Mouse (Mus musculus): ENCODE results near the gene Shld2. TPM values are rescaled to one million over a fixed set of nuclear protein-coding genes. Genes with fewer than 3 reads are reported as not detected.
"Not testable (repeated sequence)": the region's sequence is repeated elsewhere in the genome, so short reads cannot be mapped to it uniquely, and the experiment has no call there.

Shld2 gene
- polyA plus RNA-seq, 1 experiment from 2014 or later: 8.2 TPM

- Histone ChIP-seq H3K4me1 (replicated peaks; ENCODE audit: control insufficient read depth, insufficient read depth, low read length) (no peaks in the 10 kb centered on the region), H3K4me2 (replicated peaks) (no peak overlapping the region), H3K27me3 (ENCODE audit: control insufficient read depth, insufficient read depth, low read length) (no peaks in the 10 kb centered on the region), H3K36me3 (replicated peaks; ENCODE audit: control insufficient read depth, insufficient read depth) (no peaks in the 10 kb centered on the region), H3K4me3 (replicated peaks; ENCODE audit: low read length) (no peak overlapping the region), H3K9ac (no peak overlapping the region), H3K27ac (no peak overlapping the region), H3K9me3 (ENCODE audit: control insufficient read depth, low read length) (no peaks in the 10 kb centered on the region)
- ATAC-seq (ENCODE audit: low FRiP score) (no peak), DNase-seq (ENCODE audit: low spot score) (no peak)
- 94% methylated on average over 3 of the region's 3 CpGs for WGBS
Measured at GRCm38 (mm10) chr14:34274141-34274540, 36.2 kb downstream of the Shld2 start.

- Histone ChIP-seq H3K4me1 (replicated peaks; ENCODE audit: control insufficient read depth, insufficient read depth, low read length) (no peaks in the 10 kb centered on the region), H3K9me3 (ENCODE audit: control insufficient read depth, low read length) (no peaks in the 10 kb centered on the region), H3K36me3 (replicated peaks; ENCODE audit: control insufficient read depth, insufficient read depth) (no peaks in the 10 kb centered on the region), H3K27me3 (ENCODE audit: control insufficient read depth, insufficient read depth, low read length) (no peaks in the 10 kb centered on the region), H3K9ac (no peak overlapping the region), H3K4me2 (replicated peaks) (no peak overlapping the region), H3K4me3 (replicated peaks; ENCODE audit: low read length) (no peak overlapping the region), H3K27ac (no peak overlapping the region)
- DNase-seq (ENCODE audit: low spot score): peak; percentile 71
- 59% methylated on average over 2 of the region's 2 CpGs for WGBS
- ATAC-seq (ENCODE audit: low FRiP score): no peak
Measured at GRCm38 (mm10) chr14:34273280-34273679, 37.0 kb downstream of the Shld2 start.

GRCm38 (mm10) chr14:34268046-34268445 lies 42.2 kb downstream of the Shld2 start:
- no peaks in the 10 kb centered on the region for H3K9me3 ChIP-seq (ENCODE audit: control insufficient read depth, low read length)
- 82% methylated on average over 9 of the region's 9 CpGs for WGBS
- H3K36me3 ChIP-seq (replicated peaks; ENCODE audit: control insufficient read depth, insufficient read depth): no peaks in the 10 kb centered on the region

GRCm38 (mm10) chr14:34258525-34258924 lies 51.8 kb downstream of the Shld2 start:
- H3K36me3 ChIP-seq (replicated peaks; ENCODE audit: control insufficient read depth, insufficient read depth); H3K9ac ChIP-seq; H3K9me3 ChIP-seq (ENCODE audit: control insufficient read depth, low read length); H3K27me3 ChIP-seq (ENCODE audit: control insufficient read depth, insufficient read depth, low read length); H3K4me1 ChIP-seq (replicated peaks; ENCODE audit: control insufficient read depth, insufficient read depth, low read length); ATAC-seq (ENCODE audit: low FRiP score); H3K4me2 ChIP-seq (replicated peaks); H3K4me3 ChIP-seq (replicated peaks; ENCODE audit: low read length); DNase-seq (ENCODE audit: low spot score); H3K27ac ChIP-seq: not testable (repeated sequence)
- WGBS: 75% methylated on average over 3 of the region's 3 CpGs

More at GRCm38 (mm10) chr14:34268046-34268445, 42.2 kb downstream of the Shld2 start:
- Histone ChIP-seq H3K4me2 (replicated peaks) (no peak overlapping the region), H3K27ac (no peak overlapping the region), H3K4me3 (replicated peaks; ENCODE audit: low read length) (no peak overlapping the region), H3K4me1 (replicated peaks; ENCODE audit: control insufficient read depth, insufficient read depth, low read length) (no peaks in the 10 kb centered on the region), H3K27me3 (ENCODE audit: control insufficient read depth, insufficient read depth, low read length) (no peaks in the 10 kb centered on the region), H3K9ac (no peak overlapping the region)
- ATAC-seq (ENCODE audit: low FRiP score): no peak
- no peak for DNase-seq (ENCODE audit: low spot score)

- no peaks in the 10 kb centered on the region for H3K36me3 ChIP-seq (replicated peaks; ENCODE audit: control insufficient read depth, insufficient read depth)
- no peak for DNase-seq (ENCODE audit: low spot score)
- H3K9ac ChIP-seq: no peak overlapping the region
- ATAC-seq (ENCODE audit: low FRiP score): no peak
- no peak overlapping the region for H3K4me2 ChIP-seq (replicated peaks)
- no peaks in the 10 kb centered on the region for H3K27me3 ChIP-seq (ENCODE audit: control insufficient read depth, insufficient read depth, low read length)
- H3K9me3 ChIP-seq (ENCODE audit: control insufficient read depth, low read length): peaks cover 4% of the 10 kb centered on the region; the same call in 1 of the 2 replicates
- no peaks in the 10 kb centered on the region for H3K4me1 ChIP-seq (replicated peaks; ENCODE audit: control insufficient read depth, insufficient read depth, low read length)
- no peak overlapping the region for H3K27ac ChIP-seq
- H3K4me3 ChIP-seq (replicated peaks; ENCODE audit: low read length): no peak overlapping the region
- WGBS: 90% methylated on average over 4 of the region's 4 CpGs
Measured at GRCm38 (mm10) chr14:34253261-34253660, 57.0 kb downstream of the Shld2 start.

GRCm38 (mm10) chr14:34252470-34253145 lies 57.7 kb downstream of the Shld2 start:
- Histone ChIP-seq H3K4me3 (replicated peaks; ENCODE audit: low read length) (no peak overlapping the region), H3K27me3 (ENCODE audit: control insufficient read depth, insufficient read depth, low read length) (no peaks in the 10 kb centered on the region), H3K9me3 (ENCODE audit: control insufficient read depth, low read length) (peaks cover 4% of the 10 kb centered on the region; the same call in 1 of the 2 replicates), H3K27ac (no peak overlapping the region), H3K4me2 (replicated peaks) (no peak overlapping the region), H3K9ac (no peak overlapping the region), H3K36me3 (replicated peaks; ENCODE audit: control insufficient read depth, insufficient read depth) (no peaks in the 10 kb centered on the region), H3K4me1 (replicated peaks; ENCODE audit: control insufficient read depth, insufficient read depth, low read length) (no peaks in the 10 kb centered on the region)
- 66% methylated on average over 5 of the region's 6 CpGs for WGBS
- ATAC-seq (ENCODE audit: low FRiP score) (no peak), DNase-seq (ENCODE audit: low spot score) (no peak)

GRCm38 (mm10) chr14:34240676-34241075 lies 69.6 kb downstream of the Shld2 start:
- no peak overlapping the region for H3K4me2 ChIP-seq (replicated peaks)
- ATAC-seq (ENCODE audit: low FRiP score): no peak
- H3K27me3 ChIP-seq (ENCODE audit: control insufficient read depth, insufficient read depth, low read length): no peaks in the 10 kb centered on the region
- H3K36me3 ChIP-seq (replicated peaks; ENCODE audit: control insufficient read depth, insufficient read depth): no peaks in the 10 kb centered on the region
- no peak overlapping the region for H3K9ac ChIP-seq
- DNase-seq (ENCODE audit: low spot score): no peak
- H3K9me3 ChIP-seq (ENCODE audit: control insufficient read depth, low read length): no peaks in the 10 kb centered on the region
- H3K4me3 ChIP-seq (replicated peaks; ENCODE audit: low read length): no peak overlapping the region
- no peak overlapping the region for H3K27ac ChIP-seq
- no peaks in the 10 kb centered on the region for H3K4me1 ChIP-seq (replicated peaks; ENCODE audit: control insufficient read depth, insufficient read depth, low read length)
- 86% methylated on average over 6 of the region's 6 CpGs for WGBS

GRCm38 (mm10) chr14:34240263-34240662 lies 70.0 kb downstream of the Shld2 start:
- H3K4me2 ChIP-seq (replicated peaks): no peak overlapping the region
- H3K27ac ChIP-seq: no peak overlapping the region

GRCm38 (mm10) chr14:34234630-34235380 lies 75.5 kb downstream of the Shld2 start:
- H3K9ac ChIP-seq: peak overlapping the region; percentile 57
- H3K27ac ChIP-seq: no peak overlapping the region
- H3K9me3 ChIP-seq (ENCODE audit: control insufficient read depth, low read length): no peaks in the 10 kb centered on the region
- H3K36me3 ChIP-seq (replicated peaks; ENCODE audit: control insufficient read depth, insufficient read depth): no peaks in the 10 kb centered on the region
- DNase-seq (ENCODE audit: low spot score): peak; percentile 82
- H3K27me3 ChIP-seq (ENCODE audit: control insufficient read depth, insufficient read depth, low read length): no peaks in the 10 kb centered on the region
- H3K4me2 ChIP-seq (replicated peaks): peak overlapping the region; percentile 70
- peak; percentile 96 for ATAC-seq (ENCODE audit: low FRiP score)
- H3K4me3 ChIP-seq (replicated peaks; ENCODE audit: low read length): peak overlapping the region; percentile 30
- WGBS: 2% methylated on average over 16 of the region's 16 CpGs
- peaks cover 6% of the 10 kb centered on the region; the same call in 1 of the 2 replicates for H3K4me1 ChIP-seq (replicated peaks; ENCODE audit: control insufficient read depth, insufficient read depth, low read length)

More at GRCm38 (mm10) chr14:34240263-34240662, 70.0 kb downstream of the Shld2 start:
- Histone ChIP-seq H3K4me1 (replicated peaks; ENCODE audit: control insufficient read depth, insufficient read depth, low read length) (no peaks in the 10 kb centered on the region), H3K4me3 (replicated peaks; ENCODE audit: low read length) (no peak overlapping the region), H3K36me3 (replicated peaks; ENCODE audit: control insufficient read depth, insufficient read depth) (no peaks in the 10 kb centered on the region), H3K9me3 (ENCODE audit: control insufficient read depth, low read length) (no peaks in the 10 kb centered on the region), H3K9ac (no peak overlapping the region), H3K27me3 (ENCODE audit: control insufficient read depth, insufficient read depth, low read length) (no peaks in the 10 kb centered on the region)
- DNase-seq (ENCODE audit: low spot score) (no peak), ATAC-seq (ENCODE audit: low FRiP score) (no peak)
- WGBS: 86% methylated on average over 10 of the region's 10 CpGs
